Mouse (Mus musculus): ENCODE measurements at regions not wholly inside any gene's neighbourhood (a gene's known extent, or its start where the extent isn't known, plus 50 kb on each side); places are given as distances from the start of the nearest gene placed in this dataset.
A peak's percentile ranks its signal among the peaks of the same experiment; 100 is the strongest.

DNA sequence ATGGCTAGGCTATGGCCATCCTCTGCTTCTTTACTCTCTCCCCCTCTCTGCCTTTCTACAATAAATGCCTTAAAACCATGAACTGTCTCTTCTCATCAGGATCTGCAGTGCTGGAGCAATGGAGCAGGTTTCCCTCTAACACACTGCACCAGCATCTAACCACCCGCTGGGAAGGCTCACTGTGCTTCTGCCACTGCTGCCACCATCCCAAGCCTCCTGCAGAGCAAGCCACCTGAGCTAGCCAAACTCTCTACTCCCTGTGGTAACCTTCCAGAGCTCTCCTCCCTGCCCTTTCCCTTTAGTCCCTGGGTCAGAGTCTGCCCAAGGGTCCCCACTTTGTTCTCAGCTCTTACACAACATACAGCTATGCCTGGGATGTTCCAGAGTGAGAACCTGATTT, 107.3 kb upstream of the 4933402E13Rik start:
- peaks cover 5% of the 10 kb centered on the region for H3K27me3 ChIP-seq
- CTCF ChIA-PET = no interaction called here
- POLR2A ChIA-PET = no interaction called here
- no peak for TF ChIP-seq CTCF (IDR thresholded peaks at IDR 0.05)
- ATAC-seq (no peak), DNase-seq (ENCODE audit: low read depth, low spot score) (no peak)
- in situ Hi-C loops (cut with MboI; ENCODE audit: low pct_unique_long_range_greater_than_20kb) = no loop called here

GRCm38 (mm10) chrX:62180089-62180488, 103.2 kb upstream of the 4933402E13Rik start:
- peak; percentile 45 for TF ChIP-seq CTCF (IDR thresholded peaks at IDR 0.05)
- ATAC-seq (no peak), DNase-seq (ENCODE audit: low read depth, low spot score) (no peak)
- POLR2A ChIA-PET = no interaction called here
- H3K27me3 ChIP-seq = peaks cover 4% of the 10 kb centered on the region
- in situ Hi-C loops (cut with MboI; ENCODE audit: low pct_unique_long_range_greater_than_20kb) = no loop called here
- CTCF ChIA-PET = no interaction called here

Data from Patski (cell line).